Mouse (Mus musculus) brain, embryonic 14.5 days (tissue): ENCODE data around the gene Pdpn.
A peak's percentile ranks its signal among the peaks of the same experiment; 100 is the strongest.

Source experiments
- CTCF ChIP-seq: fragments of 200-500 bp; IDR thresholded peaks from 2 replicates; pipeline ENCODE4 v1.5.1; 2012; ENCODE audit warnings: inconsistent platforms, mild to moderate bottlenecking, moderate library complexity, borderline replicate concordance; ENCODE audit not compliant: insufficient read depth, insufficient read length; ENCODE audit errors: extremely low read depth
- POLR2A ChIP-seq: fragments of 200-500 bp; IDR thresholded peaks from 2 replicates; pipeline ENCODE4 v1.6.1; 2012; ENCODE audit warnings: mild to moderate bottlenecking, inconsistent platforms, borderline replicate concordance; ENCODE audit not compliant: poor library complexity, insufficient read depth, insufficient read length, severe bottlenecking; ENCODE audit errors: extremely low read depth

- TF ChIP-seq CTCF (no peak), POLR2A (0 out of 2 replicates have a peak, but pooled peaks have one; percentile 19)
These were observed at the start of gene Pdpn for GRCm38 (mm10) chr4:143299325-143300070.
